24 mouse cellular contexts compared by ENCODE assay signal in genomic region chr19:37960791-37961190, GRCm38 (mm10).
"Had no signal": no experiment of that assay in that cellular context is flagged by ENCODE, and none has a peak within 500 bp of the region (broad histone marks: within the 10 kb centered on the region; RNA-seq: fewer than 3 reads in every experiment).

No protein-coding gene starts in this region.

- H3K4me2 ChIP-seq: heart, embryonic 11.5 days; heart, embryonic 13.5 days; heart, embryonic 15.5 days; hindbrain, embryonic 13.5 days; intestine, embryonic 15.5 days; limb, embryonic 12.5 days; liver, embryonic 11.5 days had no signal

- H3K27ac ChIP-seq: heart, adult 2 months; heart, embryonic 13.5 days; heart, embryonic 15.5 days; hindbrain, embryonic 13.5 days; intestine, embryonic 15.5 days; layer of hippocampus, adult 2 months; left cerebral cortex, adult 2 months; limb, embryonic 10.5 days; limb, embryonic 12.5 days had no signal

- H3K4me1 ChIP-seq: heart, embryonic 13.5 days; heart, embryonic 15.5 days; hindbrain, embryonic 13.5 days; intestine, embryonic 15.5 days; limb, embryonic 10.5 days; limb, embryonic 12.5 days had no signal

- H3K9ac ChIP-seq: heart, embryonic 13.5 days; heart, embryonic 15.5 days; hindbrain, embryonic 13.5 days; intestine, embryonic 15.5 days; limb, embryonic 12.5 days had no signal

- H3K9me3 ChIP-seq: heart, embryonic 13.5 days; heart, embryonic 15.5 days; hindbrain, embryonic 13.5 days; intestine, embryonic 15.5 days; limb, embryonic 10.5 days; limb, embryonic 12.5 days had no signal

- H3K4me3 ChIP-seq: heart, adult 2 months; heart, embryonic 13.5 days; heart, embryonic 15.5 days; hindbrain, embryonic 13.5 days; intestine, embryonic 15.5 days; layer of hippocampus, adult 2 months; left cerebral cortex, adult 2 months; limb, embryonic 10.5 days; limb, embryonic 12.5 days had no signal

- H3K36me3 ChIP-seq: heart, embryonic 15.5 days; hindbrain, embryonic 13.5 days; intestine, embryonic 15.5 days; limb, embryonic 10.5 days; limb, embryonic 12.5 days had no signal

- DNase-seq: gastrocnemius, postnatal 14 days; gastrocnemius, postnatal 36 days; heart, adult 2 months; heart, postnatal 14 days; heart, postnatal 36 days; kidney, adult 18-20 months; kidney, adult 8-10 months; kidney, postnatal 10 days; kidney, postnatal 25 days; kidney, postnatal 4 days; liver had no signal

- H3K27me3 ChIP-seq: heart, embryonic 13.5 days; heart, embryonic 15.5 days; hindbrain, embryonic 13.5 days; intestine, embryonic 15.5 days; limb, embryonic 12.5 days had no signal

- ATAC-seq: hindbrain, embryonic 16.5 days; inflammation-experienced regulatory T-cells, adult 6 months; intestine, embryonic 15.5 days; intestine, postnatal 0 days had no signal
